Mouse (Mus musculus): ENCODE measurements around the gene Vps25. TPM values are rescaled to one million over a fixed set of nuclear protein-coding genes. Genes with fewer than 3 reads are reported as not detected.

The Vps25 gene
- polyA plus RNA-seq, 2 experiments from 2014 or later = 132 to 144 TPM

DNA sequence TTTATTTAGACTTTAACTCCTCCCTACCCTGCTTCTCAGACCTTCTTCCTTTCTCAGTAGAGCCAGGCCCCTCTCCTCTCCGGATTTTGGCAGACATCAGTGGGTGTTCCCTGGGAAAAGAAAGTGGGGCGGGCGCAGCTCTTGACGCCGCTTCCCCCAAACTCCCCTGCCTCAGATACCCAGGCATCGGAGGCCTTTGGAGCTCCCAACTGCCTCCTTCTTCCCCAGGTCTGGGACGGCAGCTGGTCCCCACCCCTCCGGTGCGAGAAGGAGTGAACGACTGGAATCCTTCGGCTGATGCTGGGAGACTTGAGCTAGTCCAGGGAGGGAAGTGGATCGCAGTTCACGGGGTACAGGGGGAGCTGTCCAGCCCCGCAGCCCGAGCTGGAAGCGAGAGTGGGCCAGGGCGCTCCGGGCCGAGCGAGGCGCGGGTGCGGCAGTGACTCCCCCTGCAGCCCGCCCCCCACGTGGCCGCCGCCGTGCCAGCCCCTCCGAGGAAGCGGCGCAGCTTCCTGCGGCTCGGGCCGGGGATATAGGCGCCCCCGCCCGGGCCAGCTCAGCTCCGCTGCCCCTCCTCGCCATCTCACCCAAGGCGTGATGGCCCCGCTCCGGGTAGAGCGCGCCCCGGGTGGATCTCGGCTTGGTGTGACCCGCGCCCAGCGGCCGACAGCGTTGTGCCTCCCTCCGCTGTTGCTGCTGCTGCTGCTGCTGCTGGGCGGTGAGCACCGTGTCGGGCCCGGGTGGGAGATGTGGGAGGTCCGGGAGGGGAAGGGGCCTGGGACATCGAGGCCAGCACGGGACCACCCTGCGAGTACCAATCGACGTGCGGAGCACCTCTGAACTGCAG lies 7.4 kb upstream of the Vps25 start, which contains the start of gene Ramp2:
Gene Ramp2 (plus strand): TSS at position 174 of the 847 bp plus-strand sequence.
- ATAC-seq = no peak

DNA sequence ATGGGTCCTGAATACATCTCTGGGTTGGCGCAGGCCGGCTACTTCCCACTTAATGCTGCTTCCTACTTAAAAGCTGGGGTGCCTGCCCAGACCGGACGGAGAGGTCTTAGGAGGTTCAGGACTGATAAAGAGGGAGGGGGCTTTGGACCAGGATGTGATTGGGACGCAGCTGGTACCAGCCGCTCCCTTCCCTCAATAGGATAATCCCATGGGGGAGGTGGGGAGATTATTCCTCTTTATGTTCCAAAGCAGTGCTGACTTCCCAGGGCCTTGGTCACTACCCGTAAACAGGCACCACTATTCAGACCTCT lies 6.8 kb upstream of the Vps25 start:
- ATAC-seq = no peak

GRCm38 (mm10) chr11:101247521-101248030 lies 5.9 kb upstream of the Vps25 start:
- no peak for ATAC-seq

- peak; percentile 33 for ATAC-seq
Measured at GRCm38 (mm10) chr11:101248258-101248994, 5.1 kb upstream of the Vps25 start.

GRCm38 (mm10) chr11:101251031-101251430 lies 2.5 kb upstream of the Vps25 start:
- ATAC-seq = no peak

GRCm38 (mm10) chr11:101252941-101253340 lies 566 bp upstream of the Vps25 start:
- no peak for ATAC-seq

- no peak for ATAC-seq
Measured at GRCm38 (mm10) chr11:101255826-101256775, 2.6 kb downstream of the Vps25 start.

DNA sequence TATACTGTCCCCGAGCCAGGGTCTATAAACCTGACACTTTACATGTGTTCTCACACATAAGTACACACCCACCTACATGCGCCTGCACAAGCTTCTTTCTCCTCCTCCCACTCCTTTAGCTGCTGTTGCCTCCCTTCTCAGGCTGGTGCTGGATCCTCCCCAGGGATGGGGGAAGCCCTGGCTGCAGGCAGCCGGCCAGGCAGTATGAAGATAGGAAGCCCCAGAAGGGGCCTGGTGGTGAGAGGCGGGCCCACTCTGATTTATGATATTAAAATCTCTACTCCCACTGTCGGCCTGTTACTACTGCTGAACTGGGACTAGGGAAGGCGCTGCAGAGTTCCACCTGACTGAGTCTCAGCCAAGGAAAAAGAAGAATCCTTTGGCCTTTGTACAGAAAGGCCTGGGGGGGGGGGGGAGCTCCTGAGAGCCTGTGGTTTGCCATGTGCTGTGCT lies 5.8 kb downstream of the Vps25 start:
- no peak for ATAC-seq

DNA sequence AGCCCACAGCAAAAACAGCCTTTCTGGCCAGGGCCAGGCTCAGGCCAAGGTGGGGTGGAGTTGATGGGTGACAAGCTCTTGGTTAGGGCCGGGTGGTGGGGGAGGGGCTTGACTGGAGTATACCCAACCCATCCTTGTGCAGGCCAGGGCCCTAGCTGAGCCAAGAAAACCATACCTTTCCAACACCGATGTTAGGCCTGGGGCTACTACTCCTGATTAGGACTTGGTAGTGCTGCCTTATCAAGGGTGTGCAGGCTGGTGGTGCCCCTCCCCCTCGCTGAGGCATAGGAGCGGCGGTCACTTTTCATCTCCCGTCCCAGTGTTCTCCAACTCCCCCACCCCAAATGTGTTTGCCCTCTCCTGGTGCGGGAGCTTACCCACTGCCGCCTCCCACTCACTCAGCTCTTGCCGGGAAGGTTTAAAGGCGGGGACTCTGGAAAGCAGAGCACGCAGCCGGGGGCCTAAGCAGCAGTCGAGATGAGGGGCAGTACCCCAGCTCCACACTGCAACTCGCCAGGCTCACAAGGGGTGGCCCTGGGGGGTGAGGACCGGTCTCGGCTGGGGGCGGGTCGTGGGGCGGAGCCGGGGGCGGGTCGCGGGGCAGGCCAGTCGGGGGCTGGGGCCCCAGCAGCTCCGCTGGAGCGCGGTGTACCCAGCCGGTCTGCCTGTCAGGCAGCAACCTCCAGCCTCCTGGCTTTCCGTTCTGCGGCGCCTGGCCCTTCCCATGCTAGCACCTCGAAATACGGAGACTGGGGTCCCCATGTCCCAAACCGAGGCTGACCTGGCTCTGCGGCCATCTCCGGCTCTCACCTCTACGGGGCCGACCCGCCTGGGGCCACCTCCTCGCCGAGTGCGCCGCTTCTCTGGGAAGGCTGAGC lies 6.7 kb downstream of the Vps25 start, which contains the start of gene Wnk4:
Gene Wnk4 (plus strand): TSS at position 620 of the 878 bp plus-strand sequence.
- no peak for ATAC-seq

- no peak for ATAC-seq
Measured at GRCm38 (mm10) chr11:101260826-101261380, 7.4 kb downstream of the Vps25 start.

- no peak for ATAC-seq
Measured at GRCm38 (mm10) chr11:101262272-101262967, 8.9 kb downstream of the Vps25 start.

DNA sequence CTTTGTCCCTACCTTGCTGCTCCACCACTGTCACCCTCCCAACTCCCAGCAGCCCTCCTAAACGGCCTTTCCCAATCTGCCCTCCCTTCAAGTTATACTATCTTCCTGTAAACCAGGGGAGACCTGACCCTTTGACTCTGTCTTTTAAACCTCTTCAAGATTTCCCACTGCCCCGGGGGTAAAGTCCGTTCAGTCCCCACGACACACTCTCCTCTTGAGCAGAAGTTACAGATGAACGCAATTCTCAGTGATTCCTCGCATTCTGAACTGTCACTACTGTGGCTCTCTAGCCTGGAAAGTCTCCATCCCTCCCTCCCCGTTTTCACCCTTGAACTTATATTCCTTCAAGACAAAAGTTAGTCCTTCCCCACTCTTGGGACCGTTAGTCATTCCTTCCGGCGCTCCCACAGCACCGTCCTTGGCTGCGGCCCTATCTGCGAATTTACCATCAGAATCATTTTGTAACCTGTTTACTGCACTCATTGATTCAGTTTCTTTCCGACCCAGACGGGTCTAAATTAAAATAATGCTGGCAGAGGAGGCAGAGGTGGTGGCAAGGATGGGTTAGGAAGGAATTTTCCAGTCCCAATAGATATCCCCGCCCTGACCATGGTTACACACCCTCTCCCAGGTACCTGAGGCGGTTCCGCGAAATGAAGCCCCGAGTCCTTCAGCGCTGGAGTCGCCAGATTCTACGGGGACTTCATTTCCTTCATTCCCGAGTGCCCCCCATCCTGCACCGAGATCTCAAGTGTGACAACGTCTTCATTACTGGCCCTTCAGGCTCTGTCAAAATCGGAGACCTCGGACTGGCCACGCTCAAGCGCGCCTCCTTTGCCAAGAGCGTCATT lies 9.9 kb downstream of the Vps25 start:
- ATAC-seq = no peak

- ATAC-seq = no peak
Measured at GRCm38 (mm10) chr11:101263989-101264280, 10.4 kb downstream of the Vps25 start.

- ATAC-seq = no peak
Measured at GRCm38 (mm10) chr11:101264954-101265471, 11.5 kb downstream of the Vps25 start.

GRCm38 (mm10) chr11:101265906-101266305 lies 12.4 kb downstream of the Vps25 start:
- no peak for ATAC-seq

GRCm38 (mm10) chr11:101269577-101270116 lies 16.1 kb downstream of the Vps25 start:
- no peak for ATAC-seq

- no peak for ATAC-seq
Measured at GRCm38 (mm10) chr11:101272446-101272845, 18.9 kb downstream of the Vps25 start.

DNA sequence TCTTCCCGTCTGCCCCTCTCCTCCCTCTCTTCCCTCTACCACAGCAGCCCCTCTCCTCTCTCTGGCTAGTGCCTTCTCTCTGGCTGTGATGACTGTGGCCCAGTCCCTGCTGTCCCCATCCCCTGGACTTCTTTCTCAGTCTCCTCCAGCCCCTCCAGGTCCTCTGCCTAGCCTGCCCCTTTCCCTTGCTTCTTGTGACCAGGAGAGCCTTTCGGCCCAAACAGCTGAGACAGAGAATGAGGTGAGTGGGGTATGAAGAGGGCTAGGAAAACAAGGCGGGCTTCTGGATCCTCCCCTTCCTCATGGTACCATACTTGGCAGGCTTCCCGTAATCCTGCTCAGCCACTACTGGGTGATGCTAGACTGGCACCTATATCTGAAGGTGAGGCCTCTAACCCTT lies 21.8 kb downstream of the Vps25 start:
- ATAC-seq = no peak

Data from CD4-positive, CD25-positive, alpha-beta regulatory T cell, adult 4 months (primary cell).